ENCODE assay signal across 16 mouse cellular contexts in the genomic region with DNA sequence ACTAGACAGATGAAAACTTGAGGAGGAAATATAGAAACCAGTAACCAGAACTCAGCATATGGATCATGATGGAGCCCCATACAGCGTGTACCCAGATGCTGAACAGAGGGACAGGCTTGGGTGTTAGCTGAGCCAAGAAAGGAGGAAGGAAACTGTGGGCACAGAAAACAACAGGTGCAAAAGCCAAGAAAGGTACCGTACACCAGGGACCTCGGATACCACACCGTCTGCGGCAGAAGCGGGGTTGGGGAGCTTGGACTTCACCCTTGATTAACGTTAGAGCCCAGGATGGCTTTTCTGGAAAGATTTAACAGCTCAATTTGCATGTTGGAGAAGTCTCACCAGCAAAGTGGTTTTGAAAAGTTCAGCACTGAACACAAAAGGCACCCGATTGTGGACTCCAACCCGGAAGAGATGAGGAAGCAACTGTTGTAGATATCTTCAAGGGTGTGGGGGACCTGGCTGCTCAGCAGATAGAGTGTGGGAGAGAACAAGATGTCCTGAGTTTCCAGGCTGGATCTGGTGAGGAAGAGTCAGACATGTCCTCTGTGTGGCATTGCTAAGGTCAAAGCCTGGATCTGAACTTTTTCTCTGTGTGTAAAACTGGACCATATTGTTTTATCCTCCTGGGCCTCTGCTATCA.
DNase-seq lines count a peak whose midpoint lies in the region.
"Had no signal": no experiment of that assay in that cellular context is flagged by ENCODE, and none has a peak within 500 bp of the region (broad histone marks: within the 10 kb centered on the region; RNA-seq: fewer than 3 reads in every experiment).

No protein-coding gene starts in this region.

- no peaks in the 10 kb centered on the region for H3K27me3 ChIP-seq in megakaryocyte, embryonic 14.5 days (replicated peaks)
- H3K27me3 ChIP-seq: heart, embryonic 12.5 days; neural tube, embryonic 12.5 days had no signal

- H3K4me1 ChIP-seq in megakaryocyte, embryonic 14.5 days, result peaks cover 36% of the 10 kb centered on the region
- H3K4me1 ChIP-seq: neural tube, embryonic 12.5 days had no signal

- peak overlapping the region; percentile 50 for H3K4me3 ChIP-seq in megakaryocyte, embryonic 14.5 days (replicated peaks)
- H3K4me3 ChIP-seq: heart, embryonic 12.5 days; neural tube, embryonic 12.5 days had no signal

- H3K36me3 ChIP-seq in megakaryocyte, embryonic 14.5 days (replicated peaks; ENCODE audit: low read length), result no peaks in the 10 kb centered on the region
- H3K36me3 ChIP-seq: heart, embryonic 12.5 days; neural tube, embryonic 12.5 days had no signal

- H3K9me3 ChIP-seq in megakaryocyte, embryonic 14.5 days, result no peaks in the 10 kb centered on the region
- H3K9me3 ChIP-seq: heart, embryonic 12.5 days; neural tube, embryonic 12.5 days had no signal

- DNase-seq in B cell, adult 2 months, result peak; percentile 66 to 68
- DNase-seq in T-cell, adult 2 months (ENCODE audit: low spot score), result peak; percentile 54
- peak; percentile 19 to 50 for DNase-seq in spleen, postnatal 10 days (ENCODE audit: low spot score in 2 of 2)
- no peak for DNase-seq in right cerebral cortex, postnatal 36 days (ENCODE audit: low spot score in 2 of 2)
- DNase-seq in urinary bladder, postnatal 36 days (ENCODE audit: low spot score in 2 of 2), result no peak
- DNase-seq in layer of hippocampus, postnatal 36 days, result no peak
- no peak for DNase-seq in frontal cortex, postnatal 10 days (ENCODE audit: low spot score in 2 of 2)
- DNase-seq: cerebellum, adult 2 months; forebrain, postnatal 0 days; gastrocnemius, postnatal 14 days; heart, postnatal 4 days; lung, postnatal 14 days; midbrain, embryonic 14.5 days had no signal

Comparison
In these comparisons a context has a peak if more than half of its experiments do, and no peak if none do; other contexts are left out.
1. DNase-seq: peak in B cell, adult 2 months (2 of 2), T-cell, adult 2 months (single experiment) and spleen, postnatal 10 days (2 of 2); none in right cerebral cortex, postnatal 36 days (0 of 2), urinary bladder, postnatal 36 days (0 of 2), layer of hippocampus, postnatal 36 days (0 of 2) and frontal cortex, postnatal 10 days (0 of 2).